Mouse (Mus musculus): ENCODE measurements around the gene Ttk. TPM values are rescaled to one million over a fixed set of nuclear protein-coding genes. Genes with fewer than 3 reads are reported as not detected.

The Ttk gene
- 1 to 10 TPM; 3.6 to 5.4 TPM for total RNA-seq (2021)
- long read RNA-seq, experiment 1, partial matches to known transcripts, result 0 of 1 reads
- long read RNA-seq, experiment 1, other reads (novel, unspliced or antisense), result 0 of 1 reads
- long read RNA-seq, experiment 2, result 0 reads

- DNase-seq, result peak; percentile 87
These were observed at the start of gene Ttk for GRCm38 (mm10) chr9:83833811-83834747. Ttk (plus strand) TSS chr9:83834689.

DNA sequence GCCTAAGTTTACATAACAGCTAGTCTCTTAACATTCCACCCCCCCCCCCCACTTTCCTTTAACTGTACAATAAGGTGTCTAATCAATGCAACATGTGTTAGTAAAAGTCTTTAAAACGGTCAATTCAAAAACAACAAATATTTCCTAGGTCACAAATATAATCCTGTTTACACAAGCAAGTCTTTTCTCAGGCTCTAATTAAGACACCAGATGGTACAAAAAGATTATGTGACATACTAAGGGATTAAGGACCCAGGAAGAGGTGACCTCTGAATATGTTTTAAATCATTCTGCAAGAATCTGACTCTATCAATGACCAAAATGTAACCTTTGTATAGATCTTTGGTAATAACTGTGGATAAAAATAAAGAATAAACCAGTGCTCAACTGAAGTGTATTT is 49.0 kb upstream of the Ttk start:
- no peak for DNase-seq

- no peak for DNase-seq
These were observed 45.2 kb upstream of the Ttk start for GRCm38 (mm10) chr9:83789326-83789725.

- no peak for DNase-seq
These were observed 37.6 kb upstream of the Ttk start for GRCm38 (mm10) chr9:83796875-83797274.

GRCm38 (mm10) chr9:83797898-83798297 is 36.6 kb upstream of the Ttk start:
- DNase-seq, result no peak

DNA sequence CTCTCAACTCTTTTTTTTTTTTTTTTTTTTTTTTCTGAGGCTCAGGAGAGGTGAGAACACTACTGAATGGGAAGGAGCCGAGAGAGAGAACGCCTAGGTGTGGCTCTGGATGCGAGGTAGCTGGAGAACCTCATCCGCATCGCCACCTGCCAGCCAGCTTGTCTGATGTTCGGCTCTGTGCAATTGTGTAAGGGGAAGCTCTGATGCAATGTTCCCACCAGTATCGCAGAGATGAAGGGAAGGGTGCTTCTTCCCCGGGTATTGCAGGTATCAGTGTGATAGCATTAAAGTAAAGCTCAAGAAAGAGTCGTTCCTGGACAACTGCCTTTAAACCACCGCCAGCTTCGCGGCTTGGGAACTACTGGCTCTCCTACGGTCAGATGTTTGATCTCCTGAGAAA is 30.1 kb upstream of the Ttk start:
- no peak for DNase-seq

DNA sequence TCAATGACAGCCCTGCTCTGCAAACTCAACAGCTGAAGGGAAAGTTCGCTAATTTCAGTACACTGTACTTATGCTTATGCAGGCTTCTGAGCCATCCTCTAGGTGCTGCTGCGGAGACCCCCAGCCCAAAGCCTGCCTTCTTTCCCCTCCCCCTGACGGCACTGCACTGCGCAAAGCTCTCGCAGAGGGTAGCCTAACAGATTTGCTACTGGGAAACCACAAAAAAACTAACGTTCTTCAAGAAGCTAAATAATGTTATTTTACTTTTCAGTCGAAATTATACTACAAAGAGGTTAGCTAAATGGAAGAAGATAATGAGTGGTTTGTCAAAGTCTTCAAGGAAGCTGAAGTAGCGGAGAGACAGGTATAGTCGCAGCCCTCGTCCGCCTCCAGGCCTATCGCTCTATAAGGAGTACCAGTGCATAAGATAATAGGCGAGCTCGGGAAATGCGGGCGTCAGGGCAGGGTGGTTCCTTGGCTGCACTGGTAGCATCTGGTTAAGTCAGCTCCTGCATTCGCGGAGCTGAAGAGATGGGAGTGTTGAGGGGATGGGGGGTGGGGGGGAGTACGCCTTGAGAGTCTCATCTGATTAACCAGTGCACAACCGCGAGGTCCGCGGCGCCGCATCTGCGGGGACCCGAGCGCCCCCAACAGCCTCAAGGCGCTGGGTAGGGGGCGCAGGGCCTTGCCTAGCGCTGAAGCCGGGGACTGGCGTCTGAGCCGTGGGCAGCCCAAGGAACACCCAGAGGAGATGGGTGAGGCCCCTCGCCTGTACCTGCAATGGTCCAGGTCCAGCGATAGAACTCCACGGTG is 29.1 kb upstream of the Ttk start:
- DNase-seq, result no peak

DNA sequence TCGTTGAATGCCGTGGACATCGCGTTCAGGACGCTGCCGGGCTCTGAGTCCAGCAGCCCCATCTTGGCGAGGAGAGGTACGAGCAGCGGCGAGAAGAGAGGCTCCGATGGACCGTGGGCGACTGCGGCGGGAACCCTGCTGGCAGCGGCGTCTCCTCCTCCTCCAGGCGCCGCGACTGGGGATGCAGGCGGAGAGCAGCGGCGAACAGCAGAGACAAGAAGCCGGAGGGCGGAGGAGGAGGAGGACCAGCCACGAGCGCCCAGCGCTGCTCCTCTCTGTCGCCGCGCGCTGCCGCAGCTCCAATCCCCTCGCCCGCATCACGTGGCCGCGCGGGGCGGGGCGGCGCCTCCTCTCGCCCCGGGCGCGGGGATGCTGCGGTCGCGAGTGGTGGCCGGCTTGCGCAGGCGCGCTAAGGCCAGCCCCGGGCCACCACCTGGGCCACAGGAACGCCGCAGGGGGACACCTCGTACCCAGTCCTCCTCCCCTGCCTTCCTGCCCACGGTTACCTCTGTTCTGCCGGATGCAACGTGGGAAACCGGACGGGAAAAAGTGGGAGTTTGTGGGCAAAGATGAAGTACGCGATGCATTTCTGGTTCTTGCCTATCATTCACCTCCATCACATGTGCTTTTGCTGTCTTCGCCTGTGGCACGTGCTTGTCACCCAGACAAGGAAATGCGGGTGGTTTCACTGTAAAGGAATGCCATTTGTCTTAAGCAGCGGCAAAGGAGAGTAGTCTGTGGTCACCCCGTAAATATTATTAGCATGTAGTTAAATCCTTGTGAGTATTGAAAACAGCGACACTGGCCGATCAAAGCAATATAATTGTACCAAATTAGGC is 28.3 kb upstream of the Ttk start, which contains the start of gene Elovl4:
TSS of gene Elovl4 (minus strand) at position 301 of the 839 bp plus-strand sequence.
- DNase-seq, result peak; percentile 53

GRCm38 (mm10) chr9:83807562-83807961 is 26.9 kb upstream of the Ttk start:
- peak; percentile 19 for DNase-seq

DNA sequence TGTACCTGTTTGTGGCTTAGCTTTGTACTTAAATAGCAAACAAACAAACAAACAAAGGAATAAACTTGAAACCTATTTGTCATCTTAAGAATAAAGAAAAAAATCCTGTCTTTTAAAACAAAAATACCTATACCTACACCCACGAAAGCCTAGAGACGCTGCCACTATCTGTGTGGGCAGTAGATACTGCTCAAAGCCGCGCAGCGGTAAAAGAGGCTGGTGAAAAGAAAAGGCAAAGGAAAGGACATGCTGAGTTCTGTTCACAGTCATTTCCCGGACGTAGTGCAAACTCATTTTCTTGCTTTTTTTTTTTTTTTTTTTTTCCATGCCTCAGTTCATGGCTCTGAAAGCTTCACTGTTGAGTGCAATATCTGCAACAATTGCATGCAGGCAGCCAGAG is 15.3 kb upstream of the Ttk start:
- no peak for DNase-seq

- DNase-seq, result no peak
These were observed 13.5 kb upstream of the Ttk start for GRCm38 (mm10) chr9:83820976-83821375.

GRCm38 (mm10) chr9:83822925-83823324 is 11.6 kb upstream of the Ttk start:
- no peak for DNase-seq

DNA sequence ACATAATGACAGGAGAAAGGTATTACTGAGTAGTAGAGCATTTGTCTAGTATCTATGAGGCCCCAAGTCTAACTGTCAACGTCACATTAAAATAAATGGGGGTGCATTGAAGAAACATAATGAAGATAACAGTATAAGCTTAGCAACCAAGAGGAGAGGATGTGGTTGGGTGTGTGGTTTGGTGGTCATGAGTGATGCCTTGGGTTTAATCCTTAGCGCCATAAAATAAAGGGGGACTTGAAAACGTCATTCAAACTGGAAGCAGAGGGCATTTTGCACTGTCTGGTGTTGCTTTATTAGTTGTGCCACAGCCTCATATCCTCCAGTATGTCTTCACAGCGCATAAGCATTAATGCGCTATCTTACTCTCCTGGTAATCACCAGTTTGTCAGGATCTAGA is 4.6 kb upstream of the Ttk start:
- no peak for DNase-seq

DNA sequence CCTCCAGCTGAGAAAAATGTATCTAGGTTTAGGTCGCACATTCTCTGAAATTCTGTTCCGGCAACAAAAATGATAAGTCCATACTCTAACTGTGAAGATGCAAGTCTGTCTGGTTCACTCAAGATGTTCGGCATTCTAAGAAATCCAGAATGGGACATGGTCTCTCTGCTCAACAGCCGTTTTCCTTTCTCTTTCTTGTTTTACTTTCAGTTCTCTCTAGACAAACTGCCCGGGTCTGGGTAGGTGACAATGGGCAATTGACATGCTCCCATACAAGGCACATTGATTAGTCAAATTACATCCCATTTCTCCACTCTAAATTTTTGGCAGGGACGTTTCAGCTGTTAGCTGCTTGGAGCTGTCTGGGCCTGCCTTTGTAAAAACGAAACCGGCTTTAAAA is 3.3 kb upstream of the Ttk start:
- no peak for DNase-seq

DNA sequence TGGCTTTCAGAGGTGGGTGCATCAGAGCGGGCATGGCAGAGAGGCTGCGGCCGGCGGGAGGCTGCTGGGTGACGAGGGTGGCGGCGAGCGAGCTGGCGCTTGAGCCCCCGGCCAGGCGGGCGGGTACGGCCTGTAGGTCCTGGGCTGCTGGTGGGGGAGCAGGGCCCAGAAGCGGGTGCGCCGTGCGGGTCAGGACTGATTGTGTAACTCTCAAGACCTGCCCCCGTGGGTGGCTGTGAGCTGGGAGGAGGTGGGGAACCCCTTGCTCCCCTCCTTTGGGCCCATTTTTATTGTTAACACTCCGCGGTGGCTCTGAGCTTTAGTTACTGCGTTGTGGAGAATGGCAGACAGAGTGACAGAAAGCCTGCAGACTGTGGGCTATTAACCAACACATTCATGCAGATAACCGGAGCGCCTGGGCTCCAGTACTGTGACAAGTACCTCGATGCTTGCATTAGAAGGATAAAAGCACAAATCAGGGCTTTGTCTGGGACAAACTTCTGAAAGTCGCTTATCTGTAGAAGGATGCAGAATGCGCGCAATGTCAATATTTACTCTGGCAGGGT is 342 bp downstream of the Ttk start:
- DNase-seq, result no peak

DNA sequence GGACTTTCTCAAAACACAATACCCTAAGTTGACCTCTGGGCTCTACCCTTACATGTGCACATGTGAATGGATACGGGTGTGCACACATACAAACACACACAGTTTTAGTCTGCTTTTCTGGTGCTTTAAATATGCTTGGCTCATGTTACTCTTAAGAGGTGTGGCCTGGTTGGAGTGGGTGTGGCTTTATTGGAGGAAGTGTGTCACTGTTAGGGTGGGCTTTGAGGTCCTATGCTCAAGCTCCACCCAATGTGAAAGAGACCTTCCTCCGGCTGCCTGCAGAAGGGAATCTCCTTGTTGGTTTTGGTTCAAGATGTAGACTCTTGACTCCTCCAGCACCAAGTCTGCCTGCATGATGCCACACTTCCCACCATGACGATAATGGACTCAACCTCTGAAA is 18.0 kb downstream of the Ttk start:
- DNase-seq, result no peak

GRCm38 (mm10) chr9:83865165-83865564 is 30.7 kb downstream of the Ttk start:
- DNase-seq, result no peak

- no peak for DNase-seq
These were observed 47.7 kb downstream of the Ttk start for GRCm38 (mm10) chr9:83882191-83882590.

GRCm38 (mm10) chr9:83886149-83886548 is 51.7 kb downstream of the Ttk start:
- no peak for DNase-seq

DNA sequence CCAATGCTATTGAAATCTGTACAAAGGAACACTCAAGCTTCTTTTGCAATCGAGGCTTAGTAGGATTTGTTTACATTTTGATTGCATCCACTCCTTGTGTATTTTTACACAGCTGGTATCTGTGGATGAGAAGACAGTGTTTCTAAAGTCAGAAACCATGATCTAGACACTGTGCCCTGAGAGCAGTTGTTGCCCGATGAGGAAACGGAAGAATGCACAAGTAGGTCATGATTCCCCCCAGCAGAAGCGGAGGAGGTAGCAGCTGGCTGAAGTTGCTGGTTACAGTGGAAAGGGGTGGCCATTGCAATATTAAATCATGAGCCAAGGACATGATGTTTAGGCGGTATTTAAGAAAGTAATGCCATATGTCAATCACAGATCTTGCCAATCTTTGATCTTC is 53.7 kb downstream of the Ttk start:
- no peak for DNase-seq

- no peak for DNase-seq
These were observed 58.6 kb downstream of the Ttk start for GRCm38 (mm10) chr9:83893073-83893472.

Measured in gastrocnemius, postnatal 10 days (tissue).